Mouse (Mus musculus) frontal cortex, adult 2 months (tissue): Measurements from ENCODE around the gene Rasa3. TPM values are rescaled to one million over a fixed set of nuclear protein-coding genes. Genes with fewer than 3 reads are reported as not detected.

Source experiments
- DNase-seq, 2 experiments: peaks; one replicate each; pipeline ENCODE4 v3.0.0; 2022; ENCODE audit warnings: low spot score in 1 of 2; ENCODE audit errors: extremely low spot score in 1 of 2
- polyA plus RNA-seq: library from polyadenylated mRNA; depleted of rRNA; stranded (reverse); fragments of >200 nt; gene quantifications from 2 replicates; pipeline ENCODE4 v1.2.3, GENCODE M21; 2012

The Rasa3 gene
- polyA plus RNA-seq, 1 experiment, result 95.6 TPM

- DNase-seq, result no peak
Observed at GRCm38 (mm10) chr8:13686426-13686825, 9.0 kb upstream of the Rasa3 start.

- DNase-seq, result no peak
Observed at GRCm38 (mm10) chr8:13685674-13686314, 8.4 kb upstream of the Rasa3 start.

DNA sequence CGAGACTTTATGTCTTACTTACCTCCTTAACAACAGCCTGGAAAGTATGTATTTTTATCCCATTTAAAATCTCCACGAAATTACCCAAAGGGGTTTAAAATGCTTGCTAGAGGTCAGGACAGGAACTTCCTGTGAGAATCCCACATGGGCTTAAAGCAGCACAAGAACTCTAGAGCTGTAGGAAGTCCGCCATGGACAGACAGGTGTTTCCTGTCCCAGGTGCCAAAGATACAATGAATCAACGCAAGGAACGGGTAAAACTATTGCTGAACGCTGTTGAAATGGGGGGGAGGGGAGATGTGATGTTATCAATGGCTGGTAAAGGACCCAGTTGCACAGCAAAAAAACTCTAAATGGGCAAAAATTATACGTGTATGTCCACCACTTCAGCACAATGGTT lies 6.7 kb upstream of the Rasa3 start:
- DNase-seq, result no peak

GRCm38 (mm10) chr8:13678182-13678581 lies 779 bp upstream of the Rasa3 start:
- no peak for DNase-seq

- peak; percentile 49 to 74 for DNase-seq
Observed at GRCm38 (mm10) chr8:13676701-13677412, 546 bp downstream of the Rasa3 start.

DNA sequence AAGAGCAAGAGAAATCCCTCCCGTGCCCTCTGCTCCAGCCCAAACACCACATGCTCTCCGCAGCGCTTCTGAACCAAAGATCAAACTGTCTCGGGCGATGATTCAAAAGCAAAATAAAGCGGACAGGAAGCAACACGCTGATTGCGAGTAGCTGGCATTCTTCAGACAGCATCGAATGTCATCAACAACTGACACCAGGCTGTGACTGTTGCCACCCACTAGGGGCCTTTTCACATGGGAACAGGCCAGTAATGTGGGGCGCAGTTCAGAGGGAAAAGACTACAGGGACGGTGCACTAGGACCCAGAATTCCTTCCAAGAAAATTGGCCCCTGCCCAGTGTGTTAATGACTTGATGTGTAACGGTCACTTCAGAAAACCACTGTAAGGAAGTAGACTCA lies 1.1 kb downstream of the Rasa3 start:
- peak; percentile 33 to 63 for DNase-seq

- DNase-seq, result no peak
Observed at GRCm38 (mm10) chr8:13675524-13675923, 1.9 kb downstream of the Rasa3 start.

- no peak for DNase-seq
Observed at GRCm38 (mm10) chr8:13675121-13675520, 2.3 kb downstream of the Rasa3 start.

- DNase-seq, result no peak
Observed at GRCm38 (mm10) chr8:13674294-13675010, 3.0 kb downstream of the Rasa3 start.

DNA sequence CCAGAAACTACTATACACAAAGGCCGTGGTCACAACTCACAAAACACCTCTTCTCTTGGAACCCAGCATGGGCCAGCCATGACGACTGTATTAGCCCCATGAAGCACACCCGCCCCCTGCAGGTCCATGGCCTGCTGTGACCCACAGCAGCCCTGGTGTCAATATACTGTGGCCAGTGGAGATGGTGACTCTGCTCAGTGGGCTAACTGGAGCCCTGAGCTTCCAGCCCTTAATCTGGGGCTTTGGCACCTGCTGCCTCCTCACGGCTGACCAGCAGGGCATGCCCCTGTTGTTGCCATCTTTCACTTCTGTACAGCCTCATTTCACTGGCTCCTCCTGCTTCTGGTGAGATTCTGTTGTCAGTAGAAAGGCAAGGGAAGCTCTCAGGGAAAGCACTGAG lies 4.2 kb downstream of the Rasa3 start:
- no peak for DNase-seq

- DNase-seq, result no peak
Observed at GRCm38 (mm10) chr8:13671246-13672003, 6.0 kb downstream of the Rasa3 start.

GRCm38 (mm10) chr8:13670011-13670471 lies 7.4 kb downstream of the Rasa3 start:
- no peak for DNase-seq

GRCm38 (mm10) chr8:13668367-13668766 lies 9.0 kb downstream of the Rasa3 start:
- no peak for DNase-seq

DNA sequence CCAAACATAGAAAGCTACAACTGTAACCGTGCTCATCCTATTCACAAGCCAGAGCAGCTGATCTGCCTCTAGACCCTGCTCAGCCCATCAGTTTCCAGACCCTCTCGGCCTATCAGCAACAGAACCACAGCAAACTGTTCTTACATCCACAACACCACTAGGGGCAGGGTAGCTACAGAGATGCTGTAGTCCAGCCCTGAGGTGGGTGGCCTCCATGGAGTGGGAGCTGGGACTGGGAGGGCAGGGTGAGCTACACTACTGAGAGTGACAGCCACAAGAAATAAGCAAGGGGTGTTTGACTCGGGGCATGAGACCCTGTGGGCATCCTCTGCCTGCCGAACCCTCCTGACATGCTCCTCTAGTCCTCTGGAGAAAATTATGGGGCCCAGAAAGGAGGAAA lies 9.5 kb downstream of the Rasa3 start:
- no peak for DNase-seq

DNA sequence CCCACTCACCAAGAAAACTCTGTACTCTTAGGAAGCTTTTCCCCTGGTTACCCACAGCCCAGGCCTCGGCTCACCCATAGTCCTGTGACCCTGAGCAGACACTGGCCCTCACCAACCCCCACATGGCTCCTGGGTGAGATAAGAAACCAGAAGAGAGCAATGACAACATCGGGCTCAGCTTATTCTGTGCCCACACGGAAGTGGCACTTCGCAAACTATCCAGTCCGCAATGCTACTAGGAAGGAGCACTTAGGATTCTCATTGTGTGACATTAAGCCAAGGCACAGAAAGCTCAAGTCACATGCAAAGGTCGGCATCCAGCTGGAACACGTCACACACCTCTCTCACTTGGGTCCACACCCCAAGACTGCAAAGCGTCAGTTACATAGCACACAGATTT lies 11.5 kb downstream of the Rasa3 start:
- DNase-seq, result no peak

DNA sequence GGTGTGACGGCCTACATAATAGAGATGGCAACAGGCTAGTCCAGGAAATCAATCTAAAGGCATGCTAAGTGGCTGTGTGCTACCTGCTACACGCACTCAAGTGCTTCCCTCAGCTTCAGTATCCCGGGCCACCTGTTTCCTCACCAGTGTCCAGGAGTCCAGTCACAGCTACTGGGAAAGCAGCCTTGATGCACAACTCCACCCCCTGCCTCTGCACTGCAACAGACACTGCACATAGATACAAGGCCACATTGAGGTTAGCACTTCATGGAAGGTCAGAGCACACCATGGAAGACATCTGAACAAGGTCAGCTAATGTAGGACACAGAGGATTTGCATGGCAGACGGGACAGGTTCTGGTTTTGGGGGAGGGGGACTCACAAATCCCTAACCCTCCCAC lies 11.9 kb downstream of the Rasa3 start:
- no peak for DNase-seq

- no peak for DNase-seq
Observed at GRCm38 (mm10) chr8:13664711-13665210, 12.6 kb downstream of the Rasa3 start.

GRCm38 (mm10) chr8:13660323-13660722 lies 17.1 kb downstream of the Rasa3 start:
- peak in 1 of 2 experiments; percentile 45 for DNase-seq

DNA sequence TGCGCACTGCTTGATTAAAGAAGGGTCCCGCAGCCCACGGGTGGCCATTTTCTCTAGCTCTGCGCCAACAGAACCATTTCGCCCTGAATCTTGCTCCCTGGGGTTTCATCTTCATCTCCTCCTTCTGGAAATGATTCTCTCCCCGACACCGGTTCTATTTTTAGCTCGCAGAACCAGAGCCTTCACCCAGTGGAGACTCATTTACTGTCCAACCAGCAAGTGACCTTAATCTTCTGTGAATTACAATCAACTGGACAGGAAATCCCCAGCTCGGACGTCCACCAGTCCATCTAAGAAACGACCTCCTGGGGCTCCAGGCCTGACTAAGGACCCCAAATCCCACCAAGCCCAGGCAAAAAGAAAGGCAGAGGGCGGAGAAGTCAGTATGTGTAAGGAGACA lies 19.9 kb downstream of the Rasa3 start:
- DNase-seq, result no peak

GRCm38 (mm10) chr8:13655033-13655351 lies 22.4 kb downstream of the Rasa3 start:
- DNase-seq, result no peak
